Mouse (Mus musculus) liver, adult 2 months (tissue): ENCODE measurements around the gene Asb11. TPM values are rescaled to one million over a fixed set of nuclear protein-coding genes. Genes with fewer than 3 reads are reported as not detected.

Source experiments
- DNase-seq: peaks from one replicate; pipeline ENCODE4 v3.0.0-alpha.2; 2011; ENCODE audit warnings: low read depth, low spot score; ENCODE audit errors: extremely low read depth
- H3K27ac ChIP-seq: fragments of 200-500 bp; replicated peaks from 2 replicates; pipeline ENCODE4 v1.5.1; 2012; ENCODE audit warnings: low read depth, mild to moderate bottlenecking, control low read depth, inconsistent platforms, low read length; ENCODE audit not compliant: insufficient read depth
- H3K27me3 ChIP-seq: fragments of 200-500 bp; 2 replicates; pipeline ENCODE4 v1.6.1; 2012; ENCODE audit warnings: mild to moderate bottlenecking, moderate library complexity, low read length, inconsistent platforms; ENCODE audit not compliant: control insufficient read depth, insufficient read depth
- H3K36me3 ChIP-seq: fragments of 200-500 bp; 2 replicates; pipeline ENCODE4 v1.6.1; 2012; ENCODE audit warnings: low read length, inconsistent platforms; ENCODE audit not compliant: control insufficient read depth, insufficient read depth
- H3K4me1 ChIP-seq: fragments of 200-500 bp; 2 replicates; pipeline ENCODE4 v1.6.1; 2011; ENCODE audit warnings: low read length; ENCODE audit not compliant: control insufficient read depth, insufficient read depth
- H3K4me3 ChIP-seq: fragments of 200-500 bp; 2 replicates; pipeline ENCODE4 v1.5.1; 2011; ENCODE audit warnings: low read depth, mild to moderate bottlenecking, control low read depth, low read length, moderate library complexity; ENCODE audit not compliant: insufficient read depth
- H3K79me2 ChIP-seq: fragments of 200-500 bp; 2 replicates; pipeline ENCODE4 v1.6.1; 2012; ENCODE audit warnings: inconsistent platforms, mild to moderate bottlenecking, low read length, moderate library complexity; ENCODE audit not compliant: control insufficient read depth, insufficient read depth
- H3K9ac ChIP-seq: fragments of 200-500 bp; 2 replicates; pipeline ENCODE4 v1.6.1; 2012; ENCODE audit warnings: low read depth, mild to moderate bottlenecking, control low read depth, inconsistent platforms, low read length
- CTCF ChIP-seq: fragments of 200-500 bp; IDR thresholded peaks from 2 replicates; pipeline ENCODE4 v1.5.1; 2011; ENCODE audit warnings: low read depth, low read length, control low read depth
- POLR2A ChIP-seq: fragments of 200-500 bp; IDR thresholded peaks from 2 replicates; pipeline ENCODE4 v1.6.1; 2011; ENCODE audit warnings: low read length, control low read depth; ENCODE audit not compliant: insufficient read depth; ENCODE audit errors: extremely low read depth
- WGBS: fragments of 180-500 bp; shearing (Covaris S2); methylation state at CpG from one replicate; pipeline ENCODE4 v1.1.7; 2018; 5-methylcytosine and 5-hydroxymethylcytosine counted together
- polyA plus RNA-seq: library from polyadenylated mRNA; depleted of rRNA; stranded (reverse); fragments of >200 nt; gene quantifications from 2 replicates; pipeline ENCODE4 v1.2.3, GENCODE M21; 2012
- total RNA-seq: library from RNA; depleted of rRNA; stranded (reverse); fragments of >200 nt; gene quantifications from 2 replicates; pipeline ENCODE4 v1.2.3, GENCODE M21; 2014

Gene Asb11
- total and polyA plus RNA-seq, 2 experiments = 0.09 TPM; not detected in 1

DNA sequence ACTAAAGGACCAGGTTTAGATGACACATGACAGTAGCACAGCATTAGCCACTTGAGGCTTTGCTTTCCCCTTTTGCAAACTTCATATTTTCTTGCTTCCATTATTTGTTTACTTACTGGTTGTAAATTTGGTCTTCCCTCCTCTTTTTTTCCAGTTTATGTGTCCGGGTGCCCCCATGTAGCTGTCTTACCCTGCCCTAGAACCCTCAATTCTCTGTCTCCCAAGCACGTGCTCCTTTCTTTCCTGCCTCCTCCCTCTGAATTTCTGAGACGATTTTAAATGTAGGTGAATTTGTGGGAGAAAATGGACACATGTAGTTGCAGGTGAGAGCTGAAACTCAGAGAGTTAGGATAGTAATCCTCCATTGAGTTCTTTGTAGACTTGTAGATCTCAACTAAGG is 16.3 kb upstream of the Asb11 start:
- H3K27ac ChIP-seq = no peak overlapping the region
- no peaks in the 10 kb centered on the region for H3K79me2 ChIP-seq
- no peak overlapping the region for H3K9ac ChIP-seq
- H3K4me1 ChIP-seq = no peaks in the 10 kb centered on the region
- peaks cover 6% of the 10 kb centered on the region; the same call in 1 of the 2 replicates for H3K36me3 ChIP-seq
- H3K4me3 ChIP-seq = peak overlapping the region; percentile 74; the same call in 1 of the 2 replicates
- H3K27me3 ChIP-seq = no peaks in the 10 kb centered on the region
- no peak for DNase-seq
- TF ChIP-seq CTCF (no peak), POLR2A (no peak)
- WGBS = 22% methylated on average over 3 of the region's 3 CpGs

DNA sequence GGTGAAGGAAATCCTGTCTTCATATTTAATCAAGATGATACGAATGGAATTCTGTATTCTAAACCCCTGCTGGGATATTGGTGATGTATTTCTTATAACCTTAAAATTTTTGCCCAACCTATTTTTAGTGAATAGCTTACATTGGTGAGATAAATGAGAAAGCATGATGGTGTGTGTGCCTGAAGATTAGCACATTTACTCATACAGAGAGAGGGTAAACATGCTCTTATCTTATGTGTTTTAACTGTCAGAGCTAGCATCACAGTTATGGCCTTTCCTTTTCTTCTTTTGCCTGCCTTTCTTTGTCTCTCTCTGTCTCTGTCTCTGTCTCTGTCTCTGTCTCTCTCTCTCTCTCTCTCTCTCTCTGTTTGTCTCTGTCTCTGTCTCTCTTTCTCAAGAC is 12.0 kb upstream of the Asb11 start:
- H3K79me2 ChIP-seq = no peaks in the 10 kb centered on the region
- no peak for DNase-seq
- H3K4me3 ChIP-seq = no peak overlapping the region
- H3K9ac ChIP-seq = no peak overlapping the region
- H3K4me1 ChIP-seq = no peaks in the 10 kb centered on the region
- no peaks in the 10 kb centered on the region for H3K27me3 ChIP-seq
- peaks cover 9% of the 10 kb centered on the region; the same call in 1 of the 2 replicates for H3K36me3 ChIP-seq
- TF ChIP-seq CTCF (no peak), POLR2A (no peak)
- 88% methylated on average over 1 of the region's 1 CpGs for WGBS
- H3K27ac ChIP-seq = no peak overlapping the region

GRCm38 (mm10) chrX:164427295-164427694 is 9.5 kb upstream of the Asb11 start:
- 90% methylated on average over 4 of the region's 4 CpGs for WGBS
- Histone ChIP-seq H3K4me3 (no peak overlapping the region), H3K9ac (no peak overlapping the region), H3K36me3 (peaks cover 9% of the 10 kb centered on the region; the same call in 1 of the 2 replicates), H3K4me1 (peaks cover 11% of the 10 kb centered on the region), H3K79me2 (no peaks in the 10 kb centered on the region), H3K27me3 (no peaks in the 10 kb centered on the region), H3K27ac (no peak overlapping the region)
- TF ChIP-seq POLR2A (no peak), CTCF (no peak)
- no peak for DNase-seq

DNA sequence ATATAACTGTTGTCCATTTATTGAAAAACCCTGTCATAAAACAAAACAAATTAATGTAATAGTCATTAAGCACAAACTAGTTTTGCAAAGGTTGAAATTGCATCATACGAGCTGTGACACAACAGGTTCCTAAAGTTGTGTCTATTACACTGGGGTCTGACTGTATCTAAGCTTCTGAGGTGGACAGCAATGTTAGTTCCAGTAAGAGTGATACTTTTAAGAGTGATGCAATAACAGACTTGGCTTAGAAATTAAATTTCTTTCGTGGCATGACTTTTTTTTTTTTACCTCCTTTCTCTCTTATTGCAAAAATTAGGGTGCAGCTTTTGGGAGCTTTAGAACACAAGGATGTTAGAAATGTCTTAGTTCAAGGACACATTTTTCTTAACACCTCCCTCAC is 8.6 kb upstream of the Asb11 start:
- no peaks in the 10 kb centered on the region for H3K79me2 ChIP-seq
- no peak overlapping the region for H3K9ac ChIP-seq
- WGBS = 54% methylated on average over 2 of the region's 2 CpGs
- H3K27ac ChIP-seq = no peak overlapping the region
- H3K27me3 ChIP-seq = no peaks in the 10 kb centered on the region
- peaks cover 4% of the 10 kb centered on the region; the same call in 1 of the 2 replicates for H3K36me3 ChIP-seq
- peaks cover 11% of the 10 kb centered on the region for H3K4me1 ChIP-seq
- DNase-seq = no peak
- TF ChIP-seq POLR2A = no peak
- TF ChIP-seq CTCF = no peak
- H3K4me3 ChIP-seq = no peak overlapping the region

- no peak overlapping the region for H3K27ac ChIP-seq
- peak; percentile 43 for DNase-seq
Observed at GRCm38 (mm10) chrX:164430621-164431020, 6.2 kb upstream of the Asb11 start.

GRCm38 (mm10) chrX:164431133-164431532 is 5.7 kb upstream of the Asb11 start:
- H3K9ac ChIP-seq = no peak overlapping the region
- 82% methylated on average over 2 of the region's 2 CpGs for WGBS
- H3K27ac ChIP-seq = peak overlapping the region; percentile 67
- TF ChIP-seq CTCF = no peak
- no peak for TF ChIP-seq POLR2A
- H3K4me1 ChIP-seq = peaks cover 13% of the 10 kb centered on the region
- H3K79me2 ChIP-seq = no peaks in the 10 kb centered on the region
- peaks cover 2% of the 10 kb centered on the region; the same call in 1 of the 2 replicates for H3K36me3 ChIP-seq
- DNase-seq = no peak
- no peak overlapping the region for H3K4me3 ChIP-seq
- no peaks in the 10 kb centered on the region for H3K27me3 ChIP-seq

More at GRCm38 (mm10) chrX:164430621-164431020, 6.2 kb upstream of the Asb11 start:
- no peaks in the 10 kb centered on the region for H3K79me2 ChIP-seq
- H3K4me1 ChIP-seq = peaks cover 11% of the 10 kb centered on the region
- TF ChIP-seq POLR2A = no peak
- TF ChIP-seq CTCF = no peak
- 23% methylated on average over 6 of the region's 6 CpGs for WGBS
- H3K27me3 ChIP-seq = no peaks in the 10 kb centered on the region
- no peak overlapping the region for H3K4me3 ChIP-seq
- no peak overlapping the region for H3K9ac ChIP-seq
- peaks cover 2% of the 10 kb centered on the region; the same call in 1 of the 2 replicates for H3K36me3 ChIP-seq
